Mouse (Mus musculus): ENCODE results near the gene Rhot1. TPM values are rescaled to one million over a fixed set of nuclear protein-coding genes. Genes with fewer than 3 reads are reported as not detected.
A peak's percentile ranks its signal among the peaks of the same experiment; 100 is the strongest.

Rhot1 gene
- polyA plus RNA-seq, 1 experiment from 2014 or later = 56.5 TPM

DNA sequence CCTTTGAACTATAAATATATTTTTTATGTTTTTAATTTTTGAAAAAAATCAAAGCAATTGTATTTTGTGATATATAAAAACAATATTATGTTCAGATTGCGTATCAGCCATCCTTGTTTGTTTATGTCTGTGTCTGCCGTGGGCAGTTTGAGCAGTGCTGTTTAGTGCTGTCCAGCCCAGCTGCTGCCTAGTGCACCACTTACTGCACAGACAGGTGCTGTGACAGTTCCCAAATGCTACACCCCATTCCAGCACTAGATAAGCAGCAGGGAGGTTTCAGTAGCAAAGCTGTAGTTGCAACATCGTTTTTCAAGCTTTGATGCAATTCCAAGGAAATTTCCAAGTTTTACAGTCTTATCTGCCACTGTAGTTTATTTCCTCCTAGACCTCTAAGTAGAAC lies 28.5 kb downstream of the Rhot1 start:
- H3K36me3 ChIP-seq = peaks cover 41% of the 10 kb centered on the region
- WGBS = 83% methylated on average over 3 of the region's 3 CpGs

DNA sequence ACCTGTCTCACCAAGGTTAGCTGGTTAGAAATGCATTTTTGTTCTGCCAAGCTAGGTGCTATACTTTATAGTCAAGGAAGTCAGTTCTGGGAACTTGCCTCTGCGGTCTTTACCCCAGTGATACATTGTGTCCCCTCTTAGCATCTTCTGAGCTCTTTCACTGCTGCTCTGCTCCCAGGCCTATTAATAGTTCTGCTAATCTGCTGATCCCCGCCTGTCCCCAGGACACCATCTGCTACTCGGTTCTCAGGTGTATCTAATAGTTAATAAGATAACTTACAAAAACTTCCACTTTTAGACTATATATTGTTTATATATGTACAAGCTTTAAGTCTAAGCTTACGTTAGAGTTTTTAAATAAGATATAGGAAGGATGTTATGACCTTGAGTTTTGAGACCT lies 29.5 kb downstream of the Rhot1 start:
- 81% methylated on average over 4 of the region's 4 CpGs for WGBS
- Histone ChIP-seq H3K27me3 (no peaks in the 10 kb centered on the region), H3K9ac (no peak overlapping the region), H3K9me3 (replicated peaks) (no peaks in the 10 kb centered on the region), H3K27ac (replicated peaks) (no peak overlapping the region), H3K4me2 (replicated peaks) (no peak overlapping the region), H3K36me3 (peaks cover 42% of the 10 kb centered on the region), H3K4me3 (replicated peaks) (no peak overlapping the region), H3K4me1 (no peaks in the 10 kb centered on the region)
- no peak for ATAC-seq (ENCODE audit: insufficient number of reproducible peaks, low FRiP score, low TSS enrichment, low read depth)

More for the DNA sequence above, 28.5 kb downstream of the Rhot1 start:
- H3K4me2 ChIP-seq (replicated peaks) = no peak overlapping the region
- no peak overlapping the region for H3K9ac ChIP-seq
- no peak overlapping the region for H3K4me3 ChIP-seq (replicated peaks)
- no peaks in the 10 kb centered on the region for H3K27me3 ChIP-seq
- no peak for ATAC-seq (ENCODE audit: insufficient number of reproducible peaks, low FRiP score, low TSS enrichment, low read depth)
- no peaks in the 10 kb centered on the region for H3K9me3 ChIP-seq (replicated peaks)
- no peak overlapping the region for H3K27ac ChIP-seq (replicated peaks)
- no peaks in the 10 kb centered on the region for H3K4me1 ChIP-seq

- H3K4me3 ChIP-seq (replicated peaks) = no peak overlapping the region
- no peak overlapping the region for H3K9ac ChIP-seq
- H3K4me2 ChIP-seq (replicated peaks) = no peak overlapping the region
- no peaks in the 10 kb centered on the region for H3K9me3 ChIP-seq (replicated peaks)
- H3K36me3 ChIP-seq = peaks cover 75% of the 10 kb centered on the region
- no peaks in the 10 kb centered on the region for H3K4me1 ChIP-seq
- H3K27ac ChIP-seq (replicated peaks) = no peak overlapping the region
- no peak for ATAC-seq (ENCODE audit: insufficient number of reproducible peaks, low FRiP score, low TSS enrichment, low read depth)
- H3K27me3 ChIP-seq = no peaks in the 10 kb centered on the region
Observed at GRCm38 (mm10) chr11:80247026-80247425, 38.2 kb downstream of the Rhot1 start.

- no peak for ATAC-seq (ENCODE audit: insufficient number of reproducible peaks, low FRiP score, low TSS enrichment, low read depth)
- no peaks in the 10 kb centered on the region for H3K27me3 ChIP-seq
- peaks cover 66% of the 10 kb centered on the region for H3K36me3 ChIP-seq
- H3K4me3 ChIP-seq (replicated peaks) = no peak overlapping the region
- H3K9me3 ChIP-seq (replicated peaks) = no peaks in the 10 kb centered on the region
- no peak overlapping the region for H3K27ac ChIP-seq (replicated peaks)
- no peaks in the 10 kb centered on the region for H3K4me1 ChIP-seq
- H3K9ac ChIP-seq = no peak overlapping the region
- H3K4me2 ChIP-seq (replicated peaks) = no peak overlapping the region
- 89% methylated on average over 3 of the region's 3 CpGs for WGBS
Observed at GRCm38 (mm10) chr11:80248531-80248930, 39.7 kb downstream of the Rhot1 start.

GRCm38 (mm10) chr11:80264137-80264536 lies 55.3 kb downstream of the Rhot1 start:
- Histone ChIP-seq H3K4me3 (replicated peaks) (no peak overlapping the region), H3K4me2 (replicated peaks) (no peak overlapping the region), H3K27ac (replicated peaks) (no peak overlapping the region), H3K36me3 (peaks cover 60% of the 10 kb centered on the region), H3K9me3 (replicated peaks) (no peaks in the 10 kb centered on the region), H3K27me3 (no peaks in the 10 kb centered on the region), H3K4me1 (no peaks in the 10 kb centered on the region), H3K9ac (no peak overlapping the region)
- WGBS = 93% methylated on average over 8 of the region's 8 CpGs
- ATAC-seq (ENCODE audit: insufficient number of reproducible peaks, low FRiP score, low TSS enrichment, low read depth) = no peak

- Histone ChIP-seq H3K9ac (no peak overlapping the region), H3K4me3 (replicated peaks) (no peak overlapping the region), H3K4me1 (no peaks in the 10 kb centered on the region), H3K36me3 (peaks cover 4% of the 10 kb centered on the region; the same call in 1 of the 2 replicates), H3K27me3 (no peaks in the 10 kb centered on the region), H3K27ac (replicated peaks) (no peak overlapping the region), H3K9me3 (replicated peaks) (no peaks in the 10 kb centered on the region; the same call in 1 of the 2 replicates), H3K4me2 (replicated peaks) (no peak overlapping the region)
- no peak for ATAC-seq (ENCODE audit: insufficient number of reproducible peaks, low FRiP score, low TSS enrichment, low read depth)
- WGBS = 73% methylated on average over 5 of the region's 5 CpGs
Observed at GRCm38 (mm10) chr11:80271096-80271495, 62.3 kb downstream of the Rhot1 start.

- H3K4me2 ChIP-seq (replicated peaks) = no peak overlapping the region
- H3K4me3 ChIP-seq (replicated peaks) = no peak overlapping the region
- H3K36me3 ChIP-seq = no peaks in the 10 kb centered on the region
- no peaks in the 10 kb centered on the region for H3K4me1 ChIP-seq
- H3K27me3 ChIP-seq = no peaks in the 10 kb centered on the region
- no peak overlapping the region for H3K9ac ChIP-seq
- WGBS = 68% methylated on average over 3 of the region's 3 CpGs
- no peaks in the 10 kb centered on the region; the same call in 1 of the 2 replicates for H3K9me3 ChIP-seq (replicated peaks)
- ATAC-seq (ENCODE audit: insufficient number of reproducible peaks, low FRiP score, low TSS enrichment, low read depth) = no peak
- H3K27ac ChIP-seq (replicated peaks) = no peak overlapping the region
Observed at GRCm38 (mm10) chr11:80275011-80275410, 66.2 kb downstream of the Rhot1 start.

GRCm38 (mm10) chr11:80278054-80278453 lies 69.2 kb downstream of the Rhot1 start:
- Histone ChIP-seq H3K4me1 (no peaks in the 10 kb centered on the region), H3K27ac (replicated peaks) (no peak overlapping the region), H3K27me3 (no peaks in the 10 kb centered on the region), H3K36me3 (no peaks in the 10 kb centered on the region), H3K4me3 (replicated peaks) (no peak overlapping the region), H3K9ac (no peak overlapping the region), H3K9me3 (replicated peaks) (no peaks in the 10 kb centered on the region; the same call in 1 of the 2 replicates), H3K4me2 (replicated peaks) (no peak overlapping the region)
- 55% methylated on average over 2 of the region's 2 CpGs for WGBS
- ATAC-seq (ENCODE audit: insufficient number of reproducible peaks, low FRiP score, low TSS enrichment, low read depth) = no peak

DNA sequence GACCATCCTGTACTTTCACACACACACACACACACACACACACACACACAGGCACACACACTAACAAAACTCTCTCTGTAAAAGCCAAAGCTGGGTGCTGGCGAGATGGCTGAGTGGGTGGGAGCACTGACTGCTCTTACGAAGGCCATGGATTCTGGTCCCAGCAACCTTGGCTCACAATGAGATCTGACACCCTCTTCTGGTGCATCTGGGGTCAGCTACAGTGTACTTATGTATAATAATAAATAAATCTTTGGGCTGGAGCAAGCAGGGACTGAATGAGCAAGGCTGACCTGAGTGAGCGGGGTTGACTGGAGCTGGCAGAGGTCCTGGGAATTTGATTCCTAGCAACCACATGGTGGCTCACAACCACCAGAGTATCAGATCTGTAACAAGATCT lies 75.0 kb downstream of the Rhot1 start:
- WGBS = 65% methylated on average over 3 of the region's 3 CpGs
- H3K27me3 ChIP-seq = no peaks in the 10 kb centered on the region
- H3K36me3 ChIP-seq = no peaks in the 10 kb centered on the region
- no peak overlapping the region for H3K9ac ChIP-seq
- no peaks in the 10 kb centered on the region for H3K9me3 ChIP-seq (replicated peaks)
- no peak for ATAC-seq (ENCODE audit: insufficient number of reproducible peaks, low FRiP score, low TSS enrichment, low read depth)
- H3K4me1 ChIP-seq = no peaks in the 10 kb centered on the region
- H3K4me2 ChIP-seq (replicated peaks) = no peak overlapping the region
- no peak overlapping the region for H3K27ac ChIP-seq (replicated peaks)
- no peak overlapping the region for H3K4me3 ChIP-seq (replicated peaks)

DNA sequence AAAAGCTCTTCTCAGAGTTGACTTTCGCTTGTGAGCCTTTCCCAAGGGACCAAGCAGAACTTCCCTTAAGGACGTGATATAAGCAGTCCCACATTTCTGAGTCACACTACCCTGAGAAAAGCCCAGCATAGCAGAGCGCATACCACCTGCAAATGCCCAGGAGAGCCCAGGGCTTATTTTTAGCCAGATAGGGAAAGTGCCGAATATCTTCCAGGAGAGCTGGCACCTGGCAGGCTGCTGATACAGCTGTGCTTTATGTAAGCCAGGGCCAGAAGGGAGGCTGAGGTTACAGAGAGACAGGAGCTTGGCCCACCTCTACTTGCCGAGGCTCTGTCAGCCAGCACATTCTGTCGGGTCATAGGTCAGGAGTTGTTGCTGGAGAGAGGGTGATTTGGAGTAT lies 75.8 kb downstream of the Rhot1 start:
- Histone ChIP-seq H3K4me3 (replicated peaks) (no peak overlapping the region), H3K9me3 (replicated peaks) (no peaks in the 10 kb centered on the region), H3K27me3 (no peaks in the 10 kb centered on the region), H3K9ac (no peak overlapping the region), H3K36me3 (no peaks in the 10 kb centered on the region), H3K27ac (replicated peaks) (no peak overlapping the region), H3K4me1 (peaks cover 4% of the 10 kb centered on the region), H3K4me2 (replicated peaks) (no peak overlapping the region)
- ATAC-seq (ENCODE audit: insufficient number of reproducible peaks, low FRiP score, low TSS enrichment, low read depth) = no peak
- WGBS = 38% methylated on average over 6 of the region's 6 CpGs

DNA sequence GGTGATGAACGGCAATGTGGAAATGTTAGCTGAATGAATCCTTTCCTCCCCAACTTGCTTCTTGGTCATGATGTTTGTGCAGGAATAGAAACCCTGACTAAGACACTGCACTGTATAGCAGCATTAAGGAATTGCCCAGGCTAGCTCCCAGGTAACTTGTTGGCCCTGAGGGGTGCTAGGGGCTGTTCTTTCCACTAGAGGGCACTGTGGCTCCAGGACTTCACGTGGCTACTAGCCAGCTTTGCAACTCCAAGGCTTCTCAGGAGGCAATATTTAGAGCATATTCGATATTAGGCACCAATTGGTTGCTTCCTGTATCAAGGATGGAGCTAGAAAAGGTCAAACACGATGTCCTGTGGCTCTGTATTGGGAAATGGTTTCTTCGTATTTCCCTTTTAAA lies 78.3 kb downstream of the Rhot1 start:
- H3K9me3 ChIP-seq (replicated peaks) = peaks cover 7% of the 10 kb centered on the region; the same call in 1 of the 2 replicates
- WGBS = 16% methylated on average over 5 of the region's 5 CpGs

DNA sequence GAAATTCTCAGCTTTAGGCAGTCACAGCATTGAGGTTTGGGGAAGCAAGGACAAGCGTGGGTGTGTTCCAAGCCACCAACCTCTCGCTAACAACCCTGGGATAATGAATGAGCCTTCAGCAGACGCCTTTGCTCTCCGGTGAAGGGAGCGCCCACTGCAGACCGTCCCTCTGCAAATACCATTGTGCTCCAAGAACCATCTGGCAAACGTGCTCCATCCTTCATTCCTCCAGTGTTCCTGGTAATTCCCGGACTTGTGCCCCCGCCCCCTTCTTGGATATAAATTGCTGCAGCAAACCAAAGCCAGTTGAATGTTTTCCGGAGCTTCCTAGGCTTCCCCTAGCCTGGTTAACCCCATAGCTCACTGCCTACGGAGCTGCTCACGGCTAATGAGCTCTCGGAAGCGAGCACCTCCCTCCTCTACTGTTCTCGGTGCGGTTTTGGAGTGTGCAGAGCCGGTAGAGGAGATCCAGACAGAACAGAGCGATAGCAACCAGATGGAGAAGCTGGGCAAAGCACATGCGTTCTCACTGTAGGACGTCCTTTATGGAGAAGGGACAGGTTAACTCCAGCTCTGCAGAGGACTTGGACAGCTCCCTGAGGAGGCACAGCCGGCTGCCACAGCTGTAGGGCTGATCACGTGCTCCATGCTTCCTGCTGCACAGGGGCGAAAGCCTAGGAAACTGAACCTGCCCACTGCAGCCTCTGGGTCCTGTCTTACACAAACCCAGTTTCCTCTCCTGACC lies 81.1 kb downstream of the Rhot1 start:
- WGBS = 2% methylated on average over 23 of the region's 23 CpGs
- H3K4me1 ChIP-seq = peaks cover 20% of the 10 kb centered on the region
- H3K4me3 ChIP-seq (replicated peaks) = peak overlapping the region; percentile 31
- H3K27ac ChIP-seq (replicated peaks) = peak overlapping the region; percentile 24; the same call in 1 of the 2 replicates
- no peak overlapping the region; the same call in 1 of the 2 replicates for H3K9ac ChIP-seq
- no peaks in the 10 kb centered on the region for H3K27me3 ChIP-seq
- ATAC-seq (ENCODE audit: insufficient number of reproducible peaks, low FRiP score, low TSS enrichment, low read depth) = peak; percentile 73
- peak overlapping the region; percentile 52 for H3K4me2 ChIP-seq (replicated peaks)
- H3K36me3 ChIP-seq = no peaks in the 10 kb centered on the region
- peaks cover 7% of the 10 kb centered on the region; the same call in 1 of the 2 replicates for H3K9me3 ChIP-seq (replicated peaks)

More for the DNA sequence above, 78.3 kb downstream of the Rhot1 start:
- Histone ChIP-seq H3K27me3 (no peaks in the 10 kb centered on the region), H3K27ac (replicated peaks) (no peak overlapping the region), H3K9ac (no peak overlapping the region), H3K4me2 (replicated peaks) (no peak overlapping the region), H3K4me1 (peaks cover 16% of the 10 kb centered on the region), H3K36me3 (no peaks in the 10 kb centered on the region), H3K4me3 (replicated peaks) (no peak overlapping the region)
- ATAC-seq (ENCODE audit: insufficient number of reproducible peaks, low FRiP score, low TSS enrichment, low read depth) = no peak

Measured in embryonic facial prominence, embryonic 15.5 days (tissue).